Mouse (Mus musculus) limb, embryonic 10.5 days (tissue): ENCODE measurements around the gene E4f1. TPM values are rescaled to one million over a fixed set of nuclear protein-coding genes. Genes with fewer than 3 reads are reported as not detected.
A peak's percentile ranks its signal among the peaks of the same experiment; 100 is the strongest.
"Not testable (repeated sequence)": the region's sequence is repeated elsewhere in the genome, so short reads cannot be mapped to it uniquely, and the experiment has no call there.

Experiments used
- DNase-seq: peaks from one replicate; pipeline ENCODE4 v3.0.0-alpha.2; 2017; ENCODE audit warnings: low spot score
- H3K27ac ChIP-seq: fragments of 300-500 bp; sonication (generic); 2 replicates; pipeline ENCODE4 v1.5.1; 2016; ENCODE audit warnings: mild to moderate bottlenecking
- H3K27me3 ChIP-seq: fragments of 300-500 bp; sonication (generic); 2 replicates; pipeline ENCODE4 v1.6.1; 2016; ENCODE audit warnings: low read depth, mild to moderate bottlenecking; ENCODE audit not compliant: poor library complexity, severe bottlenecking
- H3K36me3 ChIP-seq: fragments of 300-500 bp; sonication (generic); 2 replicates; pipeline ENCODE4 v1.6.1; 2016; ENCODE audit warnings: mild to moderate bottlenecking, moderate library complexity
- H3K4me1 ChIP-seq: fragments of 300-500 bp; sonication (generic); 2 replicates; pipeline ENCODE4 v1.6.1; 2016
- H3K4me3 ChIP-seq: fragments of 300-500 bp; sonication (generic); 2 replicates; pipeline ENCODE4 v1.5.1; 2016; ENCODE audit warnings: mild to moderate bottlenecking, moderate library complexity
- H3K9me3 ChIP-seq: fragments of 300-500 bp; sonication (generic); replicated peaks from 2 replicates; pipeline ENCODE4 v1.6.1; 2016; ENCODE audit warnings: mild to moderate bottlenecking
- WGBS: fragments of 180-500 bp; shearing (Covaris S2); methylation state at CpG from one replicate; pipeline ENCODE4 v1.1.7; 2016; 5-methylcytosine and 5-hydroxymethylcytosine counted together
- polyA plus RNA-seq: library from polyadenylated mRNA; unstranded; fragments of >200 nt; fragmentation: Nextera tagmentation; extraction: Ambion mirVana; gene quantifications from 2 replicates; pipeline ENCODE4 v1.2.1, GENCODE M21; 2016

E4f1 gene
- polyA plus RNA-seq, 1 experiment from 2014 or later: 38.7 TPM

- DNase-seq: no peak
- no peak overlapping the region for H3K4me3 ChIP-seq
- H3K4me1 ChIP-seq: no peaks in the 10 kb centered on the region
- no peaks in the 10 kb centered on the region for H3K9me3 ChIP-seq
- H3K27me3 ChIP-seq: no peaks in the 10 kb centered on the region
- peaks cover 100% of the 10 kb centered on the region for H3K36me3 ChIP-seq
- 91% methylated on average over 14 of the region's 14 CpGs for WGBS
- no peak overlapping the region for H3K27ac ChIP-seq
Measured at GRCm38 (mm10) chr17:24442107-24442506, 28.0 kb downstream of the E4f1 start.

GRCm38 (mm10) chr17:24441148-24441547 lies 29.0 kb downstream of the E4f1 start:
- DNase-seq: no peak
- Histone ChIP-seq H3K9me3 (no peaks in the 10 kb centered on the region), H3K4me3 (no peak overlapping the region), H3K27me3 (no peaks in the 10 kb centered on the region), H3K27ac (no peak overlapping the region), H3K36me3 (peaks cover 100% of the 10 kb centered on the region), H3K4me1 (no peaks in the 10 kb centered on the region)
- 62% methylated on average over 2 of the region's 2 CpGs for WGBS

GRCm38 (mm10) chr17:24440377-24440776 lies 29.7 kb downstream of the E4f1 start:
- Histone ChIP-seq H3K4me3 (no peak overlapping the region), H3K36me3 (peaks cover 100% of the 10 kb centered on the region), H3K4me1 (no peaks in the 10 kb centered on the region), H3K27ac (no peak overlapping the region), H3K9me3 (no peaks in the 10 kb centered on the region), H3K27me3 (no peaks in the 10 kb centered on the region)
- 96% methylated on average over 8 of the region's 8 CpGs for WGBS
- no peak for DNase-seq

- WGBS: 82% methylated on average over 5 of the region's 5 CpGs
- H3K36me3 ChIP-seq: peaks cover 95% of the 10 kb centered on the region
- no peak overlapping the region for H3K4me3 ChIP-seq
- H3K9me3 ChIP-seq: no peaks in the 10 kb centered on the region
- no peaks in the 10 kb centered on the region for H3K27me3 ChIP-seq
- H3K4me1 ChIP-seq: no peaks in the 10 kb centered on the region
- no peak overlapping the region for H3K27ac ChIP-seq
- DNase-seq: no peak
Measured at GRCm38 (mm10) chr17:24437016-24437415, 33.1 kb downstream of the E4f1 start.

GRCm38 (mm10) chr17:24429201-24429983 lies 40.7 kb downstream of the E4f1 start:
- Histone ChIP-seq H3K9me3 (no peaks in the 10 kb centered on the region), H3K27me3 (no peaks in the 10 kb centered on the region), H3K36me3 (peaks cover 52% of the 10 kb centered on the region), H3K27ac (no peak overlapping the region), H3K4me3 (no peak overlapping the region), H3K4me1 (peaks cover 15% of the 10 kb centered on the region)
- WGBS: 90% methylated on average over 14 of the region's 14 CpGs
- no peak for DNase-seq

GRCm38 (mm10) chr17:24427170-24427557 lies 42.9 kb downstream of the E4f1 start:
- Histone ChIP-seq H3K4me1 (peaks cover 15% of the 10 kb centered on the region), H3K27me3 (no peaks in the 10 kb centered on the region), H3K36me3 (peaks cover 55% of the 10 kb centered on the region), H3K4me3 (peak overlapping the region; percentile 78), H3K9me3 (no peaks in the 10 kb centered on the region), H3K27ac (peak overlapping the region; percentile 97)
- DNase-seq: no peak
- WGBS: 14% methylated on average over 8 of the region's 8 CpGs

GRCm38 (mm10) chr17:24426471-24427169 lies 43.5 kb downstream of the E4f1 start, which contains the start of gene Eci1:
Gene Eci1, plus strand, starts transcription at chr17:24426641.
- no peaks in the 10 kb centered on the region for H3K27me3 ChIP-seq
- peaks cover 15% of the 10 kb centered on the region for H3K4me1 ChIP-seq
- peak; percentile 93 for DNase-seq
- H3K36me3 ChIP-seq: peaks cover 57% of the 10 kb centered on the region
- WGBS: under 1% methylated on average over 48 of the region's 48 CpGs
- peak within 1 kb of the TSS; percentile 78 for H3K4me3 ChIP-seq
- no peaks in the 10 kb centered on the region for H3K9me3 ChIP-seq
- peak within 1 kb of the TSS; percentile 97 for H3K27ac ChIP-seq

- Histone ChIP-seq H3K4me3 (no peak overlapping the region), H3K4me1 (peaks cover 15% of the 10 kb centered on the region), H3K9me3 (no peaks in the 10 kb centered on the region), H3K27ac (no peak overlapping the region), H3K27me3 (no peaks in the 10 kb centered on the region), H3K36me3 (peaks cover 62% of the 10 kb centered on the region)
- 91% methylated on average over 7 of the region's 7 CpGs for WGBS
- no peak for DNase-seq
Measured at GRCm38 (mm10) chr17:24425905-24426304, 44.2 kb downstream of the E4f1 start.

- DNase-seq, H3K27ac ChIP-seq, H3K9me3 ChIP-seq, H3K27me3 ChIP-seq, H3K4me3 ChIP-seq: not testable (repeated sequence)
- peaks cover 66% of the 10 kb centered on the region for H3K36me3 ChIP-seq
- 88% methylated on average over 6 of the region's 8 CpGs for WGBS
- H3K4me1 ChIP-seq: peaks cover 15% of the 10 kb centered on the region
Measured at GRCm38 (mm10) chr17:24425326-24425725, 44.8 kb downstream of the E4f1 start.

GRCm38 (mm10) chr17:24424489-24424888 lies 45.6 kb downstream of the E4f1 start:
- H3K27ac ChIP-seq: no peak overlapping the region
- 90% methylated on average over 5 of the region's 5 CpGs for WGBS
- peaks cover 71% of the 10 kb centered on the region for H3K36me3 ChIP-seq

GRCm38 (mm10) chr17:24423114-24423513 lies 47.0 kb downstream of the E4f1 start:
- Histone ChIP-seq H3K27me3 (no peaks in the 10 kb centered on the region), H3K4me1 (peaks cover 15% of the 10 kb centered on the region), H3K36me3 (peaks cover 80% of the 10 kb centered on the region), H3K9me3 (no peaks in the 10 kb centered on the region), H3K27ac (no peak overlapping the region), H3K4me3 (no peak overlapping the region)
- DNase-seq: no peak
- WGBS: 96% methylated on average over 4 of the region's 4 CpGs

More at GRCm38 (mm10) chr17:24424489-24424888, 45.6 kb downstream of the E4f1 start:
- Histone ChIP-seq H3K27me3 (no peaks in the 10 kb centered on the region), H3K4me3 (no peak overlapping the region), H3K4me1 (peaks cover 15% of the 10 kb centered on the region), H3K9me3 (no peaks in the 10 kb centered on the region)
- no peak for DNase-seq

GRCm38 (mm10) chr17:24416051-24416652 lies 54.0 kb downstream of the E4f1 start:
- no peak for DNase-seq
- Histone ChIP-seq H3K27ac (no peak overlapping the region), H3K27me3 (no peaks in the 10 kb centered on the region), H3K36me3 (peaks cover 66% of the 10 kb centered on the region), H3K4me3 (peak overlapping the region; percentile 78), H3K4me1 (peaks cover 25% of the 10 kb centered on the region), H3K9me3 (no peaks in the 10 kb centered on the region)
- WGBS: 95% methylated on average over 3 of the region's 3 CpGs

- Histone ChIP-seq H3K36me3 (peaks cover 66% of the 10 kb centered on the region), H3K27me3 (no peaks in the 10 kb centered on the region), H3K4me1 (peaks cover 25% of the 10 kb centered on the region), H3K9me3 (no peaks in the 10 kb centered on the region), H3K27ac (peak overlapping the region; percentile 99), H3K4me3 (peak overlapping the region; percentile 78)
- no peak for DNase-seq
- under 1% methylated on average over 21 of the region's 21 CpGs for WGBS
Measured at GRCm38 (mm10) chr17:24415011-24415410, 55.1 kb downstream of the E4f1 start.
